Mouse (Mus musculus): ENCODE results near the gene L2hgdh. TPM values are rescaled to one million over a fixed set of nuclear protein-coding genes. Genes with fewer than 3 reads are reported as not detected.
A peak's percentile ranks its signal among the peaks of the same experiment; 100 is the strongest.

Gene L2hgdh
- polyA plus RNA-seq, 1 experiment from 2014 or later = 8.9 TPM

GRCm38 (mm10) chr12:69723376-69723775 is 1.3 kb downstream of the L2hgdh start:
- Histone ChIP-seq H3K27me3 (no peaks in the 10 kb centered on the region), H3K4me1 (replicated peaks) (peaks cover 19% of the 10 kb centered on the region), H3K9me3 (peaks cover 15% of the 10 kb centered on the region), H3K4me3 (0 out of 2 replicates have a peak overlapping the region, but pooled peaks have one; percentile 78), H3K9ac (0 out of 2 replicates have a peak overlapping the region, but pooled peaks have one; percentile 76), H3K27ac (replicated peaks) (no peak overlapping the region), H3K4me2 (peak overlapping the region; percentile 87), H3K36me3 (peaks cover 26% of the 10 kb centered on the region)
- ATAC-seq (ENCODE audit: low read depth) = no peak
- 70% methylated on average over 2 of the region's 2 CpGs for WGBS

GRCm38 (mm10) chr12:69722857-69723256 is 1.8 kb downstream of the L2hgdh start:
- 83% methylated on average over 3 of the region's 3 CpGs for WGBS
- peaks cover 19% of the 10 kb centered on the region for H3K4me1 ChIP-seq (replicated peaks)
- peaks cover 15% of the 10 kb centered on the region for H3K9me3 ChIP-seq
- H3K4me3 ChIP-seq = no peak overlapping the region
- H3K4me2 ChIP-seq = no peak overlapping the region
- no peak overlapping the region for H3K27ac ChIP-seq (replicated peaks)
- no peak overlapping the region for H3K9ac ChIP-seq
- no peak for ATAC-seq (ENCODE audit: low read depth)
- H3K36me3 ChIP-seq = peaks cover 30% of the 10 kb centered on the region
- H3K27me3 ChIP-seq = no peaks in the 10 kb centered on the region

- H3K27ac ChIP-seq (replicated peaks) = no peak overlapping the region
- H3K4me1 ChIP-seq (replicated peaks) = no peaks in the 10 kb centered on the region
- H3K27me3 ChIP-seq = no peaks in the 10 kb centered on the region
- H3K9ac ChIP-seq = no peak overlapping the region
- no peak for ATAC-seq (ENCODE audit: low read depth)
- H3K4me2 ChIP-seq = no peak overlapping the region
- peaks cover 19% of the 10 kb centered on the region for H3K36me3 ChIP-seq
- H3K4me3 ChIP-seq = no peak overlapping the region
- H3K9me3 ChIP-seq = 0 out of 2 replicates have a peak, but pooled peaks cover 5% of the 10 kb centered on the region
These were observed 11.0 kb downstream of the L2hgdh start for GRCm38 (mm10) chr12:69713628-69714027.

GRCm38 (mm10) chr12:69704799-69705458 is 19.7 kb downstream of the L2hgdh start:
- no peaks in the 10 kb centered on the region for H3K4me1 ChIP-seq (replicated peaks)
- H3K9me3 ChIP-seq = no peaks in the 10 kb centered on the region
- no peak overlapping the region for H3K4me2 ChIP-seq
- 87% methylated on average over 11 of the region's 11 CpGs for WGBS
- no peak for ATAC-seq (ENCODE audit: low read depth)
- no peak overlapping the region for H3K4me3 ChIP-seq
- no peak overlapping the region for H3K9ac ChIP-seq
- H3K27ac ChIP-seq (replicated peaks) = no peak overlapping the region
- no peaks in the 10 kb centered on the region for H3K27me3 ChIP-seq
- H3K36me3 ChIP-seq = peaks cover 4% of the 10 kb centered on the region; the same call in 1 of the 2 replicates

- H3K4me2 ChIP-seq = no peak overlapping the region
- H3K4me1 ChIP-seq (replicated peaks) = no peaks in the 10 kb centered on the region
- ATAC-seq (ENCODE audit: low read depth) = no peak
- no peak overlapping the region for H3K27ac ChIP-seq (replicated peaks)
- no peaks in the 10 kb centered on the region for H3K9me3 ChIP-seq
- H3K4me3 ChIP-seq = no peak overlapping the region
- WGBS = 84% methylated on average over 6 of the region's 6 CpGs
- H3K27me3 ChIP-seq = no peaks in the 10 kb centered on the region
- peaks cover 14% of the 10 kb centered on the region; the same call in 1 of the 2 replicates for H3K36me3 ChIP-seq
- no peak overlapping the region for H3K9ac ChIP-seq
These were observed 26.3 kb downstream of the L2hgdh start for GRCm38 (mm10) chr12:69698352-69698751.

GRCm38 (mm10) chr12:69696746-69697145 is 27.9 kb downstream of the L2hgdh start:
- Histone ChIP-seq H3K27me3 (no peaks in the 10 kb centered on the region), H3K9ac (no peak overlapping the region), H3K36me3 (peaks cover 12% of the 10 kb centered on the region; the same call in 1 of the 2 replicates), H3K27ac (replicated peaks) (no peak overlapping the region), H3K9me3 (no peaks in the 10 kb centered on the region), H3K4me1 (replicated peaks) (no peaks in the 10 kb centered on the region), H3K4me3 (no peak overlapping the region), H3K4me2 (no peak overlapping the region)
- no peak for ATAC-seq (ENCODE audit: low read depth)
- 79% methylated on average over 5 of the region's 5 CpGs for WGBS

GRCm38 (mm10) chr12:69693471-69693870 is 31.2 kb downstream of the L2hgdh start:
- WGBS = 84% methylated on average over 17 of the region's 17 CpGs
- H3K4me3 ChIP-seq = no peak overlapping the region

GRCm38 (mm10) chr12:69690714-69691113 is 34.0 kb downstream of the L2hgdh start:
- Histone ChIP-seq H3K4me1 (replicated peaks) (no peaks in the 10 kb centered on the region), H3K4me3 (no peak overlapping the region), H3K4me2 (no peak overlapping the region), H3K27me3 (no peaks in the 10 kb centered on the region), H3K36me3 (no peaks in the 10 kb centered on the region), H3K9me3 (no peaks in the 10 kb centered on the region), H3K9ac (no peak overlapping the region), H3K27ac (replicated peaks) (no peak overlapping the region)
- 94% methylated on average over 4 of the region's 4 CpGs for WGBS
- no peak for ATAC-seq (ENCODE audit: low read depth)

More at GRCm38 (mm10) chr12:69693471-69693870, 31.2 kb downstream of the L2hgdh start:
- Histone ChIP-seq H3K9me3 (no peaks in the 10 kb centered on the region), H3K27ac (replicated peaks) (no peak overlapping the region), H3K36me3 (0 out of 2 replicates have a peak, but pooled peaks cover 2% of the 10 kb centered on the region), H3K4me2 (no peak overlapping the region), H3K27me3 (no peaks in the 10 kb centered on the region), H3K9ac (no peak overlapping the region), H3K4me1 (replicated peaks) (no peaks in the 10 kb centered on the region)
- no peak for ATAC-seq (ENCODE audit: low read depth)

GRCm38 (mm10) chr12:69689094-69689493 is 35.6 kb downstream of the L2hgdh start:
- H3K9ac ChIP-seq = no peak overlapping the region
- no peaks in the 10 kb centered on the region for H3K27me3 ChIP-seq
- no peak overlapping the region for H3K27ac ChIP-seq (replicated peaks)
- H3K9me3 ChIP-seq = no peaks in the 10 kb centered on the region
- no peak overlapping the region for H3K4me2 ChIP-seq
- no peak for ATAC-seq (ENCODE audit: low read depth)
- H3K36me3 ChIP-seq = no peaks in the 10 kb centered on the region
- H3K4me3 ChIP-seq = no peak overlapping the region
- no peaks in the 10 kb centered on the region for H3K4me1 ChIP-seq (replicated peaks)

- no peaks in the 10 kb centered on the region for H3K36me3 ChIP-seq
- H3K9ac ChIP-seq = no peak overlapping the region
- ATAC-seq (ENCODE audit: low read depth) = no peak
- H3K4me3 ChIP-seq = no peak overlapping the region
- no peak overlapping the region for H3K27ac ChIP-seq (replicated peaks)
- H3K4me2 ChIP-seq = no peak overlapping the region
- no peaks in the 10 kb centered on the region; the same call in 1 of the 2 replicates for H3K4me1 ChIP-seq (replicated peaks)
- H3K9me3 ChIP-seq = no peaks in the 10 kb centered on the region
- no peaks in the 10 kb centered on the region for H3K27me3 ChIP-seq
- 73% methylated on average over 2 of the region's 2 CpGs for WGBS
These were observed 36.3 kb downstream of the L2hgdh start for GRCm38 (mm10) chr12:69688368-69688767.

- 44% methylated on average over 10 of the region's 10 CpGs for WGBS
- no peak overlapping the region for H3K27ac ChIP-seq (replicated peaks)
- H3K9me3 ChIP-seq = no peaks in the 10 kb centered on the region
- no peaks in the 10 kb centered on the region for H3K27me3 ChIP-seq
- H3K4me2 ChIP-seq = no peak overlapping the region
- no peak for ATAC-seq (ENCODE audit: low read depth)
- H3K36me3 ChIP-seq = no peaks in the 10 kb centered on the region
- no peak overlapping the region for H3K4me3 ChIP-seq
- no peak overlapping the region for H3K9ac ChIP-seq
- peaks cover 20% of the 10 kb centered on the region for H3K4me1 ChIP-seq (replicated peaks)
These were observed 41.1 kb downstream of the L2hgdh start for GRCm38 (mm10) chr12:69683537-69683936.

GRCm38 (mm10) chr12:69682788-69683419 is 41.8 kb downstream of the L2hgdh start:
- H3K27me3 ChIP-seq = no peaks in the 10 kb centered on the region
- H3K9ac ChIP-seq = no peak overlapping the region
- H3K4me1 ChIP-seq (replicated peaks) = peaks cover 20% of the 10 kb centered on the region
- H3K4me2 ChIP-seq = peak overlapping the region; percentile 75
- H3K27ac ChIP-seq (replicated peaks) = no peak overlapping the region
- no peak for ATAC-seq (ENCODE audit: low read depth)
- no peaks in the 10 kb centered on the region for H3K9me3 ChIP-seq
- WGBS = 49% methylated on average over 14 of the region's 14 CpGs
- H3K4me3 ChIP-seq = peak overlapping the region; percentile 98; the same call in 1 of the 2 replicates
- H3K36me3 ChIP-seq = no peaks in the 10 kb centered on the region
